Mouse (Mus musculus): ENCODE results near the gene Duox1. TPM values are rescaled to one million over a fixed set of nuclear protein-coding genes. Genes with fewer than 3 reads are reported as not detected.
"Not testable (repeated sequence)": the region's sequence is repeated elsewhere in the genome, so short reads cannot be mapped to it uniquely, and the experiment has no call there.

Gene Duox1
- polyA plus RNA-seq, 1 experiment from 2014 or later = 0.15 TPM

- no peak for ATAC-seq (ENCODE audit: low FRiP score, low read depth)
- Histone ChIP-seq H3K27me3 (replicated peaks) (no peaks in the 10 kb centered on the region), H3K36me3 (no peaks in the 10 kb centered on the region), H3K27ac (no peak overlapping the region), H3K4me1 (no peaks in the 10 kb centered on the region), H3K4me3 (no peak overlapping the region), H3K9me3 (no peaks in the 10 kb centered on the region), H3K4me2 (replicated peaks) (no peak overlapping the region), H3K9ac (no peak overlapping the region)
- WGBS = 63% methylated on average over 3 of the region's 3 CpGs
Measured at GRCm38 (mm10) chr2:122323960-122324359, 8.5 kb downstream of the Duox1 start.

- WGBS = 79% methylated on average over 3 of the region's 3 CpGs
- H3K4me3 ChIP-seq = no peak overlapping the region
- no peaks in the 10 kb centered on the region for H3K4me1 ChIP-seq
- no peaks in the 10 kb centered on the region for H3K9me3 ChIP-seq
- no peak overlapping the region for H3K27ac ChIP-seq
- H3K27me3 ChIP-seq (replicated peaks) = no peaks in the 10 kb centered on the region
- ATAC-seq (ENCODE audit: low FRiP score, low read depth) = no peak
- no peak overlapping the region for H3K9ac ChIP-seq
- no peak overlapping the region for H3K4me2 ChIP-seq (replicated peaks)
- no peaks in the 10 kb centered on the region for H3K36me3 ChIP-seq
Measured at GRCm38 (mm10) chr2:122324586-122324985, 9.1 kb downstream of the Duox1 start.

GRCm38 (mm10) chr2:122325361-122325760, 9.9 kb downstream of the Duox1 start:
- no peak overlapping the region for H3K9ac ChIP-seq
- H3K27me3 ChIP-seq (replicated peaks) = no peaks in the 10 kb centered on the region
- no peak overlapping the region for H3K4me2 ChIP-seq (replicated peaks)
- no peak for ATAC-seq (ENCODE audit: low FRiP score, low read depth)
- H3K4me3 ChIP-seq = no peak overlapping the region
- no peaks in the 10 kb centered on the region for H3K9me3 ChIP-seq
- H3K4me1 ChIP-seq = no peaks in the 10 kb centered on the region
- WGBS = 83% methylated on average over 2 of the region's 2 CpGs
- H3K36me3 ChIP-seq = no peaks in the 10 kb centered on the region
- no peak overlapping the region for H3K27ac ChIP-seq

- WGBS = 73% methylated on average over 3 of the region's 3 CpGs
- H3K27ac ChIP-seq = no peak overlapping the region
- no peaks in the 10 kb centered on the region for H3K9me3 ChIP-seq
- H3K4me2 ChIP-seq (replicated peaks) = no peak overlapping the region
- no peaks in the 10 kb centered on the region for H3K27me3 ChIP-seq (replicated peaks)
- ATAC-seq (ENCODE audit: low FRiP score, low read depth) = no peak
- no peaks in the 10 kb centered on the region for H3K4me1 ChIP-seq
- H3K4me3 ChIP-seq = no peak overlapping the region
- no peak overlapping the region for H3K9ac ChIP-seq
- H3K36me3 ChIP-seq = no peaks in the 10 kb centered on the region
Measured at GRCm38 (mm10) chr2:122327986-122328385, 12.5 kb downstream of the Duox1 start.

GRCm38 (mm10) chr2:122330317-122330716, 14.8 kb downstream of the Duox1 start:
- 84% methylated on average over 6 of the region's 6 CpGs for WGBS
- not testable (repeated sequence) for H3K4me3 ChIP-seq; H3K4me2 ChIP-seq (replicated peaks); ATAC-seq (ENCODE audit: low FRiP score, low read depth); H3K36me3 ChIP-seq; H3K27me3 ChIP-seq (replicated peaks); H3K4me1 ChIP-seq; H3K9me3 ChIP-seq; H3K27ac ChIP-seq; H3K9ac ChIP-seq

GRCm38 (mm10) chr2:122332222-122332621, 16.8 kb downstream of the Duox1 start:
- H3K27me3 ChIP-seq (replicated peaks) = no peaks in the 10 kb centered on the region
- ATAC-seq (ENCODE audit: low FRiP score, low read depth) = no peak
- H3K4me1 ChIP-seq = no peaks in the 10 kb centered on the region
- 86% methylated on average over 3 of the region's 3 CpGs for WGBS
- no peak overlapping the region for H3K27ac ChIP-seq
- no peaks in the 10 kb centered on the region for H3K36me3 ChIP-seq
- H3K9ac ChIP-seq = no peak overlapping the region
- no peaks in the 10 kb centered on the region for H3K9me3 ChIP-seq
- no peak overlapping the region for H3K4me3 ChIP-seq
- no peak overlapping the region for H3K4me2 ChIP-seq (replicated peaks)

GRCm38 (mm10) chr2:122334170-122334569, 18.7 kb downstream of the Duox1 start:
- ATAC-seq (ENCODE audit: low FRiP score, low read depth) = no peak
- Histone ChIP-seq H3K27me3 (replicated peaks) (no peaks in the 10 kb centered on the region), H3K27ac (no peak overlapping the region), H3K36me3 (no peaks in the 10 kb centered on the region), H3K9me3 (no peaks in the 10 kb centered on the region), H3K4me3 (no peak overlapping the region), H3K4me1 (no peaks in the 10 kb centered on the region), H3K9ac (no peak overlapping the region), H3K4me2 (replicated peaks) (no peak overlapping the region)
- WGBS = 80% methylated on average over 3 of the region's 3 CpGs

- Histone ChIP-seq H3K36me3 (no peaks in the 10 kb centered on the region), H3K4me3 (no peak overlapping the region), H3K4me1 (no peaks in the 10 kb centered on the region), H3K27ac (no peak overlapping the region), H3K4me2 (replicated peaks) (peak overlapping the region; percentile 33), H3K27me3 (replicated peaks) (no peaks in the 10 kb centered on the region), H3K9ac (0 out of 2 replicates have a peak overlapping the region, but pooled peaks have one; percentile 1), H3K9me3 (no peaks in the 10 kb centered on the region)
- peak; percentile 48; the same call in 1 of the 2 replicates for ATAC-seq (ENCODE audit: low FRiP score, low read depth)
- WGBS = 65% methylated on average over 21 of the region's 21 CpGs
Measured at GRCm38 (mm10) chr2:122337291-122337690, 21.8 kb downstream of the Duox1 start.

- 83% methylated on average over 6 of the region's 6 CpGs for WGBS
- H3K9me3 ChIP-seq = no peaks in the 10 kb centered on the region
- no peak overlapping the region for H3K27ac ChIP-seq
- no peak overlapping the region for H3K4me2 ChIP-seq (replicated peaks)
- H3K4me3 ChIP-seq = no peak overlapping the region
- H3K27me3 ChIP-seq (replicated peaks) = no peaks in the 10 kb centered on the region
- peaks cover 18% of the 10 kb centered on the region for H3K4me1 ChIP-seq
- no peak for ATAC-seq (ENCODE audit: low FRiP score, low read depth)
- no peaks in the 10 kb centered on the region for H3K36me3 ChIP-seq
- H3K9ac ChIP-seq = no peak overlapping the region
Measured at GRCm38 (mm10) chr2:122345106-122345893, 29.8 kb downstream of the Duox1 start.

- peaks cover 22% of the 10 kb centered on the region for H3K4me1 ChIP-seq
- H3K9me3 ChIP-seq; H3K4me3 ChIP-seq; H3K4me2 ChIP-seq (replicated peaks); H3K36me3 ChIP-seq; H3K27me3 ChIP-seq (replicated peaks); H3K27ac ChIP-seq; H3K9ac ChIP-seq; ATAC-seq (ENCODE audit: low FRiP score, low read depth): not testable (repeated sequence)
- WGBS = 87% methylated on average over 6 of the region's 6 CpGs
Measured at GRCm38 (mm10) chr2:122346164-122346563, 30.7 kb downstream of the Duox1 start.

GRCm38 (mm10) chr2:122347257-122347656, 31.8 kb downstream of the Duox1 start:
- 92% methylated on average over 3 of the region's 3 CpGs for WGBS
- Histone ChIP-seq H3K4me2 (replicated peaks) (no peak overlapping the region), H3K27ac (no peak overlapping the region), H3K36me3 (no peaks in the 10 kb centered on the region), H3K9me3 (no peaks in the 10 kb centered on the region), H3K4me3 (no peak overlapping the region), H3K9ac (no peak overlapping the region), H3K4me1 (peaks cover 33% of the 10 kb centered on the region), H3K27me3 (replicated peaks) (no peaks in the 10 kb centered on the region)
- ATAC-seq (ENCODE audit: low FRiP score, low read depth) = no peak

GRCm38 (mm10) chr2:122348531-122349131, 33.2 kb downstream of the Duox1 start:
- H3K36me3 ChIP-seq = peaks cover 3% of the 10 kb centered on the region
- H3K27me3 ChIP-seq (replicated peaks) = no peaks in the 10 kb centered on the region
- no peaks in the 10 kb centered on the region for H3K9me3 ChIP-seq
- ATAC-seq (ENCODE audit: low FRiP score, low read depth) = peak; percentile 83
- peaks cover 47% of the 10 kb centered on the region for H3K4me1 ChIP-seq
- H3K9ac ChIP-seq = peak overlapping the region; percentile 75
- peak overlapping the region; percentile 92 for H3K27ac ChIP-seq
- peak overlapping the region; percentile 66 for H3K4me2 ChIP-seq (replicated peaks)
- WGBS = under 1% methylated on average over 61 of the region's 63 CpGs
- peak overlapping the region; percentile 42 for H3K4me3 ChIP-seq

Measured in neural tube, embryonic 12.5 days (tissue).